Mouse (Mus musculus) heart, postnatal 0 days (tissue): ENCODE results near the gene Tbrg4. TPM values are rescaled to one million over a fixed set of nuclear protein-coding genes. Genes with fewer than 3 reads are reported as not detected.

Source experiments
- ATAC-seq: fragments of 200-750 bp; cut with Nextera tagmentation; 2 replicates; pipeline ENCODE4 v1.8.0; 2017; ENCODE audit warnings: low read depth, moderate number of reproducible peaks, moderate library complexity; ENCODE audit not compliant: insufficient read depth
- DNase-seq: peaks from one replicate; pipeline ENCODE4 v3.0.0-alpha.2; 2016; ENCODE audit warnings: low spot score
- H3K27ac ChIP-seq: fragments of 300-500 bp; sonication (generic); 2 replicates; pipeline ENCODE4 v1.5.1; 2014; ENCODE audit warnings: low read depth, mild to moderate bottlenecking
- H3K27me3 ChIP-seq: fragments of 300-500 bp; sonication (generic); 2 replicates; pipeline ENCODE4 v1.6.1; 2014; ENCODE audit warnings: low read length, mixed read lengths; ENCODE audit not compliant: control insufficient read depth, insufficient read depth
- H3K36me3 ChIP-seq: fragments of 300-500 bp; sonication (generic); replicated peaks from 2 replicates; pipeline ENCODE4 v1.6.1; 2014; ENCODE audit warnings: low read length, mixed read lengths; ENCODE audit not compliant: control insufficient read depth, insufficient read depth
- H3K4me1 ChIP-seq: fragments of 300-500 bp; sonication (generic); 2 replicates; pipeline ENCODE4 v1.6.1; 2014; ENCODE audit warnings: antibody characterized with exemption; ENCODE audit not compliant: control insufficient read depth, insufficient read depth
- H3K4me2 ChIP-seq: fragments of 300-500 bp; sonication (generic); 2 replicates; pipeline ENCODE4 v1.6.1; 2014; ENCODE audit warnings: low read depth, mild to moderate bottlenecking, low read length, moderate library complexity
- H3K4me3 ChIP-seq: fragments of 300-500 bp; sonication (generic); 2 replicates; pipeline ENCODE4 v1.5.1; 2014; ENCODE audit warnings: low read depth, low read length
- H3K9ac ChIP-seq: fragments of 300-500 bp; sonication (generic); replicated peaks from 2 replicates; pipeline ENCODE4 v1.6.1; 2014; ENCODE audit warnings: low read depth, low read length, mixed read lengths
- H3K9me3 ChIP-seq: fragments of 300-500 bp; sonication (generic); replicated peaks from 2 replicates; pipeline ENCODE4 v1.6.1; 2016; ENCODE audit warnings: low read length; ENCODE audit not compliant: control insufficient read depth
- CTCF ChIP-seq: IDR thresholded peaks from 2 replicates; pipeline ENCODE4 v1.5.1; 2016; ENCODE audit warnings: antibody characterized with exemption, control low read depth, low read depth
- EP300 ChIP-seq: IDR thresholded peaks from 2 replicates; pipeline ENCODE4 v1.6.1; 2016; ENCODE audit warnings: antibody characterized with exemption, low read depth
- WGBS: fragments of 180-500 bp; shearing (Covaris S2); extraction: QIAGEN DNeasy Blood & Tissue Kit; methylation state at CpG from one replicate; pipeline ENCODE4 v1.1.7; 2014; 5-methylcytosine and 5-hydroxymethylcytosine counted together
- polyA plus RNA-seq: library from polyadenylated mRNA; unstranded; fragments of >200 nt; fragmentation: Nextera tagmentation; extraction: Ambion mirVana; gene quantifications from 2 replicates; pipeline ENCODE4 v1.2.1, GENCODE M21; 2015
- total RNA-seq: library from RNA; depleted of rRNA; stranded (reverse); fragments of >200 nt; gene quantifications from 2 replicates; pipeline ENCODE4 v1.2.3, GENCODE M21; 2014; ENCODE audit warnings: low replicate concordance

The Tbrg4 gene
- total and polyA plus RNA-seq, 2 experiments from 2014 or later = 62.5 to 65.8 TPM

- H3K4me2 ChIP-seq = no peak overlapping the region
- ATAC-seq (no peak), DNase-seq (peak; percentile 3)
- peaks cover 2% of the 10 kb centered on the region; the same call in 1 of the 2 replicates for H3K36me3 ChIP-seq
- peaks cover 20% of the 10 kb centered on the region for H3K4me1 ChIP-seq
- no peak overlapping the region for H3K27ac ChIP-seq
- H3K4me3 ChIP-seq = no peak overlapping the region
- peaks cover 37% of the 10 kb centered on the region for H3K27me3 ChIP-seq
- TF ChIP-seq CTCF (no peak), EP300 (no peak)
- H3K9me3 ChIP-seq = no peaks in the 10 kb centered on the region
- WGBS = 62% methylated on average over 9 of the region's 9 CpGs
- no peak overlapping the region for H3K9ac ChIP-seq
Observed at GRCm38 (mm10) chr11:6603224-6603623, 22.6 kb downstream of the Tbrg4 start.

GRCm38 (mm10) chr11:6602662-6603061, 23.2 kb downstream of the Tbrg4 start:
- ATAC-seq (no peak), DNase-seq (no peak)
- Histone ChIP-seq H3K36me3 (peaks cover 5% of the 10 kb centered on the region; the same call in 1 of the 2 replicates), H3K9ac (no peak overlapping the region), H3K27ac (no peak overlapping the region), H3K9me3 (no peaks in the 10 kb centered on the region), H3K4me2 (no peak overlapping the region), H3K4me1 (peaks cover 20% of the 10 kb centered on the region), H3K4me3 (no peak overlapping the region), H3K27me3 (peaks cover 37% of the 10 kb centered on the region)
- TF ChIP-seq EP300 = no peak
- TF ChIP-seq CTCF = no peak
- 89% methylated on average over 9 of the region's 9 CpGs for WGBS

- Histone ChIP-seq H3K9ac (no peak overlapping the region), H3K9me3 (no peaks in the 10 kb centered on the region), H3K4me1 (peaks cover 20% of the 10 kb centered on the region), H3K4me3 (no peak overlapping the region), H3K4me2 (no peak overlapping the region), H3K27ac (no peak overlapping the region), H3K36me3 (peaks cover 8% of the 10 kb centered on the region), H3K27me3 (peaks cover 31% of the 10 kb centered on the region)
- DNase-seq (peak; percentile 4), ATAC-seq (no peak)
- TF ChIP-seq CTCF = no peak
- TF ChIP-seq EP300 = no peak
- 71% methylated on average over 20 of the region's 20 CpGs for WGBS
Observed at GRCm38 (mm10) chr11:6601649-6602480, 24.0 kb downstream of the Tbrg4 start.

- no peaks in the 10 kb centered on the region for H3K9me3 ChIP-seq
- no peak overlapping the region for H3K9ac ChIP-seq
- H3K27me3 ChIP-seq = peaks cover 17% of the 10 kb centered on the region; the same call in 1 of the 2 replicates
- H3K4me2 ChIP-seq = no peak overlapping the region
- H3K27ac ChIP-seq = no peak overlapping the region
- WGBS = 80% methylated on average over 8 of the region's 8 CpGs
- peak; percentile 4 for DNase-seq
- TF ChIP-seq EP300 (no peak), CTCF (no peak)
- peaks cover 20% of the 10 kb centered on the region for H3K36me3 ChIP-seq
- H3K4me3 ChIP-seq = no peak overlapping the region
- peaks cover 17% of the 10 kb centered on the region for H3K4me1 ChIP-seq
- ATAC-seq = no peak
Observed at GRCm38 (mm10) chr11:6600284-6600944, 25.5 kb downstream of the Tbrg4 start.

GRCm38 (mm10) chr11:6599831-6600230, 26.0 kb downstream of the Tbrg4 start:
- no peak for ATAC-seq
- H3K4me1 ChIP-seq = peaks cover 11% of the 10 kb centered on the region
- H3K9ac ChIP-seq = no peak overlapping the region
- DNase-seq = no peak
- H3K27me3 ChIP-seq = peaks cover 11% of the 10 kb centered on the region; the same call in 1 of the 2 replicates
- no peak overlapping the region for H3K4me3 ChIP-seq
- no peaks in the 10 kb centered on the region for H3K9me3 ChIP-seq
- H3K4me2 ChIP-seq = no peak overlapping the region
- no peak overlapping the region for H3K27ac ChIP-seq
- peaks cover 25% of the 10 kb centered on the region for H3K36me3 ChIP-seq
- TF ChIP-seq CTCF = no peak
- no peak for TF ChIP-seq EP300
- 78% methylated on average over 6 of the region's 6 CpGs for WGBS
